Mouse (Mus musculus) fat pad, adult 2 months (tissue): ENCODE measurements around the gene Zbtb33.
"Not testable (repeated sequence)": the region's sequence is repeated elsewhere in the genome, so short reads cannot be mapped to it uniquely, and the experiment has no call there.

Experiments
- DNase-seq: peaks from one replicate; pipeline ENCODE4 v3.0.0-alpha.2; 2011; ENCODE audit warnings: low read depth, low spot score; ENCODE audit errors: extremely low read depth

The Zbtb33 gene

DNA sequence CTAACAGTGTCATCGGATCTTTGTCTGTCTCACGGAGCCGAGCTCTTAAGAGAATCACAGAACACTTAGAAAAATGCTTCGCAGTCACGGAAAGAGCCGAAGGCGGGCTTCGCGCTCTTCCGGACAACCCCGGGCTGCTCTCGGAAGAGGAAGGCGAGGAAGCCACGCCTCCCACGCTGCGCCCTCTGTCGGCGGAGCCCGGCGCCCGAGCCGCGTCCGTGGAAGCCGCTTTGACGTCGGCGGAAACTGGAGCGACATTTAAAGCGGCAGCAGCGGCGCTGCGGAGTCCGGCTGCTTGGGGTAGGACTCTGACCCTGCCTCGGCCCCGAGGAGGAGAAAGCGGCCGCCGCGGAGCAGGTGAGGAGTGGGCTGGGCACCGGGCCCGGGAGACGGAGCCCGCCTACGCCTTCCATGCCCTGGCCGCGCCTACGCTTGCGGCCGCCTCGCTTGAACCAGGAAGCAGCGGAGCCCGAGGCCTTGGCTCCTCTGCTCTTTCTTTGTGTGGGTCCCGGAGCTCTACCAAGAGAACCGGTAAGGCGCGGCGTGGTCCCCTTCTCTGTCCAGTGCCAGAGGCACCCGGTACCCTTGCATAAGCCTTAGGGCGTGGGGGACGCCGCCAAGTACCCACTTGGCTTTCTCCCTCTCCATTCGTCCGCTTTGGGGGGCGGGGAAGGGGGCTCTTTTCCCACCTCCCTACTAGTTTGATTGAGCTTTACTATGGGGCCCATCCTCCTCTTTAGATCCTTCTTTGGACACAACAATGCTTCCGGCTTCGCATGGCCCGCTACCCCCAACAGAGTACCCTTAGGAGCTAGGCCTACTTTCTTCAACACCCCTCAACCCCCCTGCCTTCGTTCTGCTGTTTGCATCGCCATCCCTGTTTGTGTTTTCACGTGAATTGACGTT, at the start of gene Zbtb33:
Zbtb33 (plus strand) TSS at position 242 of the 906 bp plus-strand sequence.
- no peak for DNase-seq

DNA sequence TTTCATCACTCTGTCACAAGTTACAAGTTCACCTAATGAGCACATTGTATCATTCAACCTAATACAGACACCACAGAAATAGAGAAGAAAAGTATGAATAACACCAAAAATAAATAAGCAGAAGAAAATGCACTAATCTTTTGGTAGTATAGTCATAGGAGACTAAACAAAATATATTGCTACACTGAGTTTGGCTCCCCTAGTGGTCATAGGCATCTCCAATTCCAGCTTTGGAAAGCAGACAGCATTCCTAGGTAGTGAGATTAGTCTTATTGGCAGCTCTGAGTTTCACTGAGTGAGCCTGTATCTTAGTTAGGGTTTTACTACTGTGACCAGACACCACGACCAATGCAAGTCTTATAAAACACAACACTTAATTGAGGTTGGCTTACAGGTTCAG, 30.5 kb upstream of the Zbtb33 start:
- no peak for DNase-seq

DNA sequence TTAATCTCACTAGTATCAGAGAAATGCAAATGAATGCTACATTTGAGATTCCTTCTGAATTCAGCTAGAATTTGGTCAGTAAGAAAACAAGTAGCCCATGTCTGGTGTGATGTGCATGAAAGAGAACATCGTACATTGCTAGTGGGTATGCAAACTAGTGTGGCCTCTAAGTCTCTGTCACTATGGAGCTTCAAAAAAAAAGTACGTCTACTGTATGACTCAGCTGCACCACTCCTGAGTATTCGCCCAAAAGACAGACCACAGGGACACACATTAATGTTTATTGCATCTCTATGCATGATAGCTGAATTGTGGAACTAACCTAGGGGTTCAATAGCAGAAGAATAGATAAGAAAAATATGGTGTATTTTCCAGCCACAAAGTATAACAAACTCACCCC, 24.3 kb upstream of the Zbtb33 start:
- DNase-seq, result no peak

GRCm38 (mm10) chrX:38166064-38166463, 23.5 kb upstream of the Zbtb33 start:
- no peak for DNase-seq

DNA sequence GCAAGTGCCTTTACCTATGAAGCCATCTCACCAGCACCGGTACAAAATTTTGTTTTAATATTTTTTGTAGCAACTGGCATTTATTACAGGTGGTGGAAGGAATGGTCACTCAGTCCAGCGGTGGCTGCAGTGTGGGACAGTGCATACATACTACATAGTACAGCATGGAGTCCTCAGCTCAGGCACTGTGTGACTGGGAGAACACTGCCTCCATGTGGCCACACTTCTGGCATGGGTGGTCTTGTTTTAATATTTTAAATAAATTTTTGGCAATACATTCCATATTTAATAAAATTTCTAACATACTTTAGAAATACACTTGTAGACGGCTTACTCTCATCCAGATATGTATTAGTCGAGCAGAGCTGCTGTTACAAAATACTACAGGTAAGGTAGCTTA, 23.0 kb upstream of the Zbtb33 start:
- no peak for DNase-seq

DNA sequence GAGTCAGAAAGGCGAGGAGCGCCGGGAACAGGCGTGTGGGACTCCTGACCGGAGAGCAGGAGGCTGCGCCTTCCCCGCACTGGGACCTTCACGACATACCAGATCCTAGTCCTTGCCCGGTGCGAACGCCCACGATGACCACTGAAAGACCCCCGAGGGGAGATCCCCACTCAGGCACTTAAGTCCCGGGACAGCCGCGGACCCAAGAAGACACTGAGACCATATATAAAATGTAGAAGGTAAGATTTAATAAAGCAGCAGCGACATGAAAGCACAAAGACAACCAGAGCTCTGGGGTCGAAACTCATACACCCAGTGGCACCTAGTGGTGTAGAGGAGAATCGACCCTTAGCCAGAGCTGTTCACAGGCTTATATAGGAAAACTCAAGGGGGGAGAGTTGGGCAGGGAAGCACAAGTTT, 9.7 kb upstream of the Zbtb33 start:
- not testable (repeated sequence) for DNase-seq

DNA sequence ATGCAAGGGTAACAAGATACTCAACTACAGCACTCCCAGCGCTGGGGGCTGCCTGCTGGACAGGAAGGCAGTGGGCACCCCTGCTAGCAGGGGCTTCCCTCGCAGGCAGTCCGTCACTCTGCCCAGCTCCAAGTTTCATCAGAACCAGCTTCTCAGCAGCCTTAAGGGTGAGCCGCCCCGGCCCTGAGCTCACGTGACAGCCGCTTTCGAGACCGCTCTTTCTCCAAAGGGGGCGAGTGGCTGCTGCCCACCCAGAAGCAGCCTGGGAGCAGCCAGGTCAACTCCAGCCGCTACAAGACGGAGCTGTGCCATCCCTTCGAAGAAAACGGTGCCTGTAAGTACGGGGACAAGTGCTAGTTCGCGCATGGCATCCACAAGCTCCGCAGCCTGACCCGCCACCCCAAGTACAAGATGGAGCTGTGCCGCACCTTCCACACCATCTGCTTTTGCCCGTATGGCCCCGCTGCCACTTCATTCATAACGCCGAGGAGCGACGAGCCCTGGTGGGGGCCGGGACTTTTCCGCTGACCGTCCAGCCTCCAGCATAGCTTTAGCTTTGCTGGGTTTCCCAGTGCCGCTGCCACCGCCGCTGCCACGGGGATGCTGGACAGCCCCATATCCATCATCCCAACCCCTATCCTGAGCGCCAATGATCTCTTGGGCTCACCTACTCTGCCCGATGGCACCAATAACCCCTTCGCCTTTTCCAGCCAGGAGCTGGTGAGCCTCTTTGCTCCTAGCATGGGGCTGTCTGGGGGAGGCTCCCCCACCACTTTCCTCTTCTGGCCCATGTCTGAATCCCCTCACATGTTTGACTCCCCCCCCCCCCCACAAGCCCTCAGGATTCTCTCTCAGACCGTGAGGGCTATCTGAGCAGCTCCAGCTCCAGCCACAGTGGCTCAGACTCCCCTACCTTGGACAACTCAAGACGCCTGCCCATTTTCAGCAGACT, 8.7 kb upstream of the Zbtb33 start:
- no peak for DNase-seq

- DNase-seq, result no peak
Observed at GRCm38 (mm10) chrX:38181608-38182258, 7.9 kb upstream of the Zbtb33 start.

DNA sequence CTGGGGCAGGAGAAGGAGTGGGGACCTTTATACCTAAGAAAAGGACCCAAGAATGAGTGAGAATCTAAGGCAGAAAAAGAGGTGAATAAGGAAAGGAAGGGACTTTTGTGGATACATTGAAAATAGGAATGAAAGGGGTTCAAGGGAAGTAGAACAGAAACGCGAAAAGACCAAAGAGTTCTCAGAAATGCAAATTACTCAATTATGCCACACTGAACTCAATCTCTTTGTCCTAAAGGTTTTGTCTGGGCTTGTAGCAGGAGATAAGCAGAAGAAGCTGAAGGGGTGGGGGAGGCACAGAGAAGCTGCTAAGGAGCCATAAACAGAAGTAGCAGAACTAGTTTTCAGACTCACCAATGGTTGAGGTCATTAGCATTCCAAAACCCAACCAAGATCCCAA, 4.1 kb upstream of the Zbtb33 start:
- DNase-seq, result no peak

DNA sequence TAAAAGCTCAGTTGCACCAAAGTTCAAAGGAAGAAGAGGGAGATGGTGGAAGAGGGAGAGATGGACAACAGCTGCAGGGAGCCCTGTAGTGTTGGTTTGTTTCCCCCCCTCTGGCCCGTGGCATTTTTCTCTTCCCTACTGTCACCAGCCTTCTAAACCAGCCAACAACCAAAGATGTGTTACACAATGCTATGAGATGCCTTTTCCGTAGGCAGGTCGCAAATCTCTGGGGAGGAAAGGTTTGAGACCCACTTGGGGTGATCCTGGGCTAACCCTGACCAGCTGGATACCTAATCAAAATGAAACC, 818 bp downstream of the Zbtb33 start:
- DNase-seq, result no peak

DNA sequence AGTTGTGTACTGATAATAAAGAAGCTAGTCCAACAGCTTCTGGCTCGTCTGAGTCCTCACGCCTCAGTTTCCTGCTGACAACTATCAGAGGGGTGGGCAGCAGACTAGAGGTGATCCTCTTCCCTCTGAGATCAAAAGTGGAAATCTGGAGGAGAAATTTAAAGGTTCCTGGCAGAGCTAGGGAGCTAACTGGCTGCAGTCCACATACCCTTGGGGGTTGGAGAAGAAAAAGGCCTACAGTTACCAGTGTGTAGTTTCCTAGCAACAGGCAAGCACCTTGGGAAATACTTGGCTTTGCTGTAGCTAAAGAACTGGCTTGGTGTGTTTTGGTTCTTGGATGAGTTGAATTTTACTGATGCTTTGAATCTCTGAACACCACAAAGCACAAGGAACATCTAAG, 12.2 kb downstream of the Zbtb33 start:
- DNase-seq, result no peak

DNA sequence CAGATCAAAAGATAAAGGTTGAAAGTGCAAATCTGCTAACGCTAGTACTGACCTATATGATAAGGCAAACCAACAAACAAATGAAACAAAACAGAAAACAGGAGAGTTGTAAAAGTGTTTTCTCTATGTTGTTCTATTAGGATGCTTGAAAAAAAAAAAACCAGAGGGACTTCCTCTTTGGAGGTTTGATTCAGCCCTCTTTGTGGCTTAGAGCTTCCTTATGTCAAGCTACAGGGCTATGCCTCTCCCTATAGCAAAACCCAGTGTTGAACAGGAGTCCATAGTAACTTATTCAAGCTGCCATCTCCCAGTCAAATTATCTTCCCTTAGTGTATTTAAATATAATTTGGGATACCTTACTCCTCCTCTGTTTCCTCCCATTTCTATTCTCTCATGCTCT, 17.8 kb downstream of the Zbtb33 start:
- no peak for DNase-seq

GRCm38 (mm10) chrX:38216986-38217675, 27.5 kb downstream of the Zbtb33 start:
- no peak for DNase-seq

DNA sequence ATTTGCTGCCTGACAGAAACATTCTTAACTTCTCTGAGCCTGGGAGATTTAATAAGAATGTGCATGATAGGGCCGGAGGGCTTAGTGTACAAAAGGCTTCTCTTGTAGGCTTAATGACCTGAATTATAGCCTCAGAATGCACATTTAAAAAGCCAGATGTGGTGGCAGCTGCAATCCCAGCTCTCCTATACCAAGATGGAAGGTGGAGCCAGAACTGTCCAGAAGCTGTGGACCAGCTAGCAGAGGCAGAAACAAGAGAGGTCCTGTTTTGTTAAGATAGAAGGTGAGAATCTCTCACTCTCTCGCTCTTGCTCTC, 28.0 kb downstream of the Zbtb33 start:
- DNase-seq, result no peak

- peak; percentile 25 for DNase-seq
Observed at GRCm38 (mm10) chrX:38222757-38223156, 33.2 kb downstream of the Zbtb33 start.

DNA sequence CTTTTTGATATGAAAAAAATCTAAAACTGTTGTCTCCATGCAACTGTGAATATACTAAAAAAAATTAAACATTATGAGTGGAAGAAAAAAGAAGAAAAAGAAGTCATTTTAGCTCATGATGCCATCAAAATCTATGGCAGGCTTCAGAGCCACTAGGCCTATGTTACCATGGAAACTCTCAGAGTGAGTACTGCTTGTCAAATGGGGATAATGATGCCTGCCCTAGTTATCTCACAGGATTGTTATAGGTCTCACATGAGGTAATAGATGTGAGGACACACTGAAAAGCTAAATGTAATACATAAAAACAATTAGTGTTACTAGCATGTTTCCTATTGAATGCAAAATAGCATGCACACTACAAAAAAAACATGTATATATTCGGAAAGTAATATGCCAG, 40.3 kb downstream of the Zbtb33 start:
- DNase-seq, result no peak

DNA sequence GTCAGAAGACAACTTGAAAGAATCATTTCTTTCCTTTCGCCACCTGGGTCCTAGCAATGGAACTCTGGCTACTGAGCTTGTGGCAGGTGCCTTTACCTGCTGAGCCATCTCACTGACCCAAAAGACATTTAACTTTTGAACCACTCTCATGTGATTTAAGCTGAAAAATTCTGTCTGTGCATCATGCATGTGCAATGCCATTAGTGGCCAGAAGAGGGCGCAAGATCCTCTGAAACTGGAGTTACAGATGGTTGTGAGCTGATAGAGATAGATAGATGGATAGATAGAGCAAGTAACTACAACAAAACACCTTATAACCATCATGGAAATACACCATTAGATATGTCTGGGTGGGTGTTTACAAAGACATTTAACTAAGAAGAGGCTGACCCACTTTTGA, 48.1 kb downstream of the Zbtb33 start:
- no peak for DNase-seq
